Comparison of ENCODE assay signal across 12 mouse cellular contexts in genomic region chr5:36909545-36909944, GRCm38 (mm10).
A peak's percentile ranks its signal among the peaks of the same experiment; 100 is the strongest.
DNase-seq lines count a peak whose midpoint lies in the region.
"Had no signal": no experiment of that assay in that cellular context is flagged by ENCODE, and none has a peak within 500 bp of the region (broad histone marks: within the 10 kb centered on the region; RNA-seq: fewer than 3 reads in every experiment).

No protein-coding gene starts in this region.

- peak; percentile 47 to 54 for DNase-seq in cerebellum, adult 18-20 months
- DNase-seq in cerebellum, adult 11 months = no peak
- peak; percentile 48 for DNase-seq in cerebellum, adult 9-10 months
- no peak for DNase-seq in cerebellum, adult 11-12 months
- DNase-seq in cerebellum, postnatal 10 days = peak; percentile 47 to 58
- no peak for DNase-seq in cerebellum, postnatal 4 days (ENCODE audit: low spot score in 2 of 2)
- DNase-seq in cerebellum, postnatal 25 days = peak; percentile 62 to 64
- DNase-seq: adrenal gland, adult 8-10 months; adrenal gland, postnatal 14 days; adrenal gland, postnatal 36 days; B cell, adult 2 months; embryo, embryonic 11 days had no signal

Comparison
In these comparisons a context has a peak if more than half of its experiments do, and no peak if none do; other contexts are left out.
1. DNase-seq: peak in cerebellum, adult 18-20 months (2 of 2), cerebellum, adult 9-10 months (single experiment), cerebellum, postnatal 10 days (2 of 2) and cerebellum, postnatal 25 days (2 of 2); none in cerebellum, adult 11 months (single experiment), cerebellum, adult 11-12 months (single experiment) and cerebellum, postnatal 4 days (0 of 2).